Mouse (Mus musculus): ENCODE results near the gene Efcab2.
"Not testable (repeated sequence)": the region's sequence is repeated elsewhere in the genome, so short reads cannot be mapped to it uniquely, and the experiment has no call there.

Efcab2 gene

GRCm38 (mm10) chr1:178400652-178401051 is 5.2 kb upstream of the Efcab2 start:
- in situ Hi-C loops (cut with MboI, MseI), result loop anchor here (10.0 kb wide), 1 partner anchor 86 kb away; the partner anchor contains the start of gene Cox20

- in situ Hi-C loops (cut with MboI, MseI), result loop anchor here (10.0 kb wide), 1 partner anchor 87 kb away; the partner anchor contains the start of gene Cox20
These were observed 3.9 kb upstream of the Efcab2 start for GRCm38 (mm10) chr1:178401960-178402359.

- in situ Hi-C loops (cut with MboI, MseI), result loop anchor here (5.0 to 10.0 kb wide), 2 partner anchors 73 to 91 kb away; partner anchors contain the start of gene Cox20
These were observed 407 bp upstream of the Efcab2 start for GRCm38 (mm10) chr1:178405445-178405911.

GRCm38 (mm10) chr1:178406765-178407645 is 1.1 kb downstream of the Efcab2 start:
- in situ Hi-C loops (cut with MboI, MseI), result loop anchor here (5.0 to 10.0 kb wide), 2 partner anchors 75 to 92 kb away; partner anchors contain the start of gene Cox20

GRCm38 (mm10) chr1:178407651-178408050 is 1.8 kb downstream of the Efcab2 start:
- in situ Hi-C loops (cut with MboI, MseI), result loop anchor here (5.0 to 10.0 kb wide), 2 partner anchors 75 to 93 kb away; partner anchors contain the start of gene Cox20

- in situ Hi-C loops (cut with MboI, MseI), result loop anchor here (5.0 to 10.0 kb wide), 2 partner anchors 77 to 94 kb away; partner anchors contain the start of gene Cox20
These were observed 3.0 kb downstream of the Efcab2 start for GRCm38 (mm10) chr1:178408901-178409361.

GRCm38 (mm10) chr1:178413367-178413766 is 7.5 kb downstream of the Efcab2 start:
- in situ Hi-C loops (cut with MboI, MseI), result not testable (repeated sequence)

GRCm38 (mm10) chr1:178419608-178420007 is 13.7 kb downstream of the Efcab2 start:
- in situ Hi-C loops (cut with MboI, MseI), result no loop called here

- in situ Hi-C loops (cut with MboI, MseI), result no loop called here
These were observed 17.8 kb downstream of the Efcab2 start for GRCm38 (mm10) chr1:178423662-178424061.

GRCm38 (mm10) chr1:178431619-178432444 is 25.9 kb downstream of the Efcab2 start:
- in situ Hi-C loops (cut with MboI, MseI), result no loop called here

- in situ Hi-C loops (cut with MboI, MseI), result no loop called here
These were observed 27.7 kb downstream of the Efcab2 start for GRCm38 (mm10) chr1:178433619-178434018.

GRCm38 (mm10) chr1:178444407-178444806 is 38.5 kb downstream of the Efcab2 start:
- in situ Hi-C loops (cut with MboI, MseI), result loop anchor here (10.0 kb wide), 1 partner anchor 1480 kb away; no protein-coding TSS in a partner anchor

GRCm38 (mm10) chr1:178447036-178447435 is 41.2 kb downstream of the Efcab2 start:
- in situ Hi-C loops (cut with MboI, MseI), result loop anchor here (10.0 kb wide), 1 partner anchor 1478 kb away; no protein-coding TSS in a partner anchor

- in situ Hi-C loops (cut with MboI, MseI), result loop anchor here (10.0 kb wide), 1 partner anchor 1476 kb away; no protein-coding TSS in a partner anchor
These were observed 42.4 kb downstream of the Efcab2 start for GRCm38 (mm10) chr1:178448271-178448744.

- in situ Hi-C loops (cut with MboI, MseI), result loop anchor here (10.0 kb wide), 1 partner anchor 1476 kb away; no protein-coding TSS in a partner anchor
These were observed 43.3 kb downstream of the Efcab2 start for GRCm38 (mm10) chr1:178449172-178449571.

- in situ Hi-C loops (cut with MboI, MseI), result loop anchor here (10.0 kb wide), 2 partner anchors 85 to 1475 kb away; no protein-coding TSS in a partner anchor
These were observed 44.0 kb downstream of the Efcab2 start for GRCm38 (mm10) chr1:178449933-178450332.

- in situ Hi-C loops (cut with MboI, MseI), result loop anchor here (10.0 kb wide), 1 partner anchor 89 kb away; no protein-coding TSS in a partner anchor
These were observed 48.2 kb downstream of the Efcab2 start for GRCm38 (mm10) chr1:178454125-178454524.

GRCm38 (mm10) chr1:178455120-178455519 is 49.2 kb downstream of the Efcab2 start:
- in situ Hi-C loops (cut with MboI, MseI), result loop anchor here (10.0 kb wide), 1 partner anchor 90 kb away; no protein-coding TSS in a partner anchor

- in situ Hi-C loops (cut with MboI, MseI), result loop anchor here (10.0 kb wide), 1 partner anchor 93 kb away; no protein-coding TSS in a partner anchor
These were observed 52.1 kb downstream of the Efcab2 start for GRCm38 (mm10) chr1:178458029-178458428.

- in situ Hi-C loops (cut with MboI, MseI), result loop anchor here (5.0 to 10.0 kb wide), 2 partner anchors 216 to 1331 kb away; no protein-coding TSS in a partner anchor
These were observed 57.8 kb downstream of the Efcab2 start for GRCm38 (mm10) chr1:178463712-178464111.

All from regulatory T cell (primary cell).